Mouse (Mus musculus) urinary bladder, postnatal 4 days (tissue): Measurements from ENCODE around the gene Gpld1.
A peak's percentile ranks its signal among the peaks of the same experiment; 100 is the strongest.

Source experiments
- DNase-seq, 2 experiments: peaks; one replicate each; pipeline ENCODE4 v3.0.0; 2021 to 2022; ENCODE audit warnings: low spot score in 2 of 2

The Gpld1 gene

DNA sequence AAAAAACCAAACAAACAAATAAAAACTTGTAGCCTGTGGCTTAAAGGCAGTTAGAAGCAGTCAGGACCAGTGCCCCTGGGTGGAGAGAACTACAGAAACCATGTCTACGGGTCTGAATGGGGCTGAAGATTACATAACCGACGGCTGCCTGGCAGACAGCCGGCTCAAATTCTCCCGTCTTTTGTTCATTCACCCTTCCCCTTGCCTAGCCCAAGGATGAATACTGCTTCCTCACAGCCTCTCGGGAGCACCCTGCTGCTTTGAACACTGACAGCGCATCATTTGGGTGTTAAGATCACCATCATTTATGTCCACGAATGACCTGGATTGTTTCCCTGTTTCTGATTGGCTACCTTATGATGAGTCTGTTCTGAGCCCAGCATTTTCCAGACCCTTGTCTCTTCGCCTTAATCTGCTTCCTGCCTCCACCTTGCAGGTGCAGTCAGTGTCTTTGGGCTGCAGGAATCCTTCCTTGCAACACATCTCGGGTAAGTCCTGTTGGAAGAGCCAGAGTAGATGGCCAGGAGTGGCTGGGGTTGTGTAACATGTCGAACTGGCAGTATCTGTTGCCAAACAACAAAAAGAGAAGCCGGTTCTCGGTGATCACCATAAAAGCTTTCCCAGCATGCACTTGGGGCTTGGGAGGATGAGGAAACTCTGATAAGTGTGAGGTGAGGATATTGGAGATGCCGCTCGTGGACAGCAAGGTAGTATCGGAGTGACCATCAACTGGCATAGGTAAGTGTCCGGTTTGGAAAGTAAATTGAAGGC lies at the start of gene Gpld1:
Gpld1 (plus strand) TSS at position 641 of the 771 bp plus-strand sequence.
- no peak for DNase-seq

DNA sequence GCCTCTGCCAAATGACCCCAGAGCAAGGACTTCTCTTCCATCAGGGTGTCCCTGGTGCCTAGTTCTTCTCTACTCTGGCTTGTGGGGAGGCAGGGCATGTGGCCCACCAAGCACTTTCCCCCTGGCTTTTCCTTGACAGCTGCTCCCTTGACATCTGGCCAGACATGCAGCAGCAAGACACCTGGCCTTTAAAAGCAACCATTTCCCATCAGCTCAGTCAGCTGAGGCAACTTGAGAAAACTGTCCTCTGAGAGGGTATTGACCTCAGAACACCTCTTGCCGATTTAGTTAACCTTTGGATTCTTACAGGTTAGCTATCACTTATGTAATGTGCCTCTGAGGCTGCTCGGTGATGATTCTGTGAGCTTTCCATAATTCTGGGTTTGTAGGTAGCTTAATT lies 49.1 kb upstream of the Gpld1 start:
- DNase-seq = no peak

DNA sequence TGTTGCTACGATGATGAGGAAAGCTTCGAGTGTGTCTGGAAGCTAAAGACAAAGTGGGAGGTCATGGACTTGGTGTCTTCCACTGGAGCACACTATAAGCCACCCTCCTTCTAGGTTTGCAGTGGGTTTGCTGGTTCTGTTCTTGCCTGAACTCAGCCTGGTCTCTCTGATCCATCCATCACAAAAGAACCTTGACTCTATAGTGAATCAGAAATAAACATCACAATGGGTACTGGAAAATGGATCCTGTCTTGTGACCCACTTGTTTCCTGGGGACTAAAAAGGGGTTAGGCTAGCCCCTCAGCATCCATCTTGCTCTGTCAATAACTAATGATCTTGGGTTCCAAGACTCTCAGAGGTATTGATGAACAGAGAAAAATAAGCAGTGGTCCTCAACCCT lies 41.0 kb upstream of the Gpld1 start:
- no peak for DNase-seq

DNA sequence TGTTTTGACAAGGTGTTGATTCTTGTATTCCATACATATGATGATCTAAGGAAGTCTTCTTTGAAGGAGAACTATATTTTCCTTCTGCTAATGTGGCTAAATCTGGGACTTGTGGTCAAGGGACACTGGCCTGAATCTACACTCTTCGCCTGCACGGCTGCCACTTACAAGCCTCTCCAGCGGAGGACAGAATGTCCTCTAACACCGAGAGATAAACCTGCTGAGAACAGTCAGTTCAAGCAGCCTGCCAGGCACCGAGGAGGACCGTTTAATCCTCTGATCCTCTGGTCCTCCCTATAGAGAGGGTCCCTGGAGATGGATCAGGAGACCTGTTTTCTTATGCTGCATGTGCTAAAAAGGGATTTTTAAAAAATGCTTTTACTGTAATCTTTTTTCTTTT lies 39.5 kb upstream of the Gpld1 start:
- DNase-seq = no peak

DNA sequence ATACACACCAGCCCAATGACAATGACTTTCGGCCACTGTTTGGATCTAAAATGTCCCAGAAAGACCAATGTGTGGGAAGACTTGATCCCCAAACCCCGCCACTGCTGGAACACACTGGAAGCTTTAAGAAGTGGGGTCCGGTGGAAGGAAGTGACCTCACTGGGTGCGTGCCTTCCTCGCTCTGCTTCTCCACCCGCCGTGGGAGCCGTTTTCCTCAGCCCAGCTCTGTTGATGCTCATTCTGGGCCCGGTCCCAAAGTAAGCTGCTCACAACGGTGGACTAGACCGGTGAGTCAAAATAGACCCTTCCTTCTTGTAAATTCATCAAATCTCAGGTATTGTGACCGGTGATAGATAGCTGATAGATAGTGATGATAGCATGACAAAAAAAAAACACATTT lies 37.5 kb upstream of the Gpld1 start:
- no peak for DNase-seq

DNA sequence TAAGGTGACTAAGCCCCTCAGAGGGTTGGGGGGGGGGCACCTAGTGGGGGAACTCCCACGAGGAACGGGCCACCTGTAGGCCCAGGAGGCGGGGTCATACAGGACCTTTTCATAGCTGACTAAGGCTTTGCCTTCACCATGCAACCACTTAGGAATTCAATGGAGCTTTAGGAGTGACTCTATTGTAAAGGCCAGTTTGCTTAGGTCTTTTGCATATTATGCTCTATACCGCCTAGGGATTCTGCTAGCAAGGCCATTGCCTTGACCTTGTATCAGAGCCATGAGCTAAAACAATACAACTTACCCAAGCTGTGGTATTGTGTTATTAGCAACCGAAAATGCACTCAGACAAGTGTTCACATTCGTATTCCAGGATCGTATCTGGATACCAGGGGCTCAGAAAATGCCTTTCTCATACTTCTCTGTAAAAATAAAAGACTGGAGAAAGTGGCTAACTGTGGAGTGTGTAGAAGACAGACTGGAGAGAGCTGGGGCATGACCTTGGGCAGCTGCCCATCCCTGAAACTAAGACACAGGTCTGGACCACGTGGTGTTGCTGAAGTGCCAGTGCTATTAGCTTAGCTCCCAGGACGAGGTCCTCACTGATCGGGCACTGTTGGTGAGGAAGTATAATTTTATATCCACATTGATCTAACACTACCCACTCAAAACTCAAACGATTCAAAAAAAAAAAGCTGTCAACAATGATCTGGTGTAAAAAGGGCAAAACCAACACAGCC lies 36.0 kb upstream of the Gpld1 start:
- no peak for DNase-seq

DNA sequence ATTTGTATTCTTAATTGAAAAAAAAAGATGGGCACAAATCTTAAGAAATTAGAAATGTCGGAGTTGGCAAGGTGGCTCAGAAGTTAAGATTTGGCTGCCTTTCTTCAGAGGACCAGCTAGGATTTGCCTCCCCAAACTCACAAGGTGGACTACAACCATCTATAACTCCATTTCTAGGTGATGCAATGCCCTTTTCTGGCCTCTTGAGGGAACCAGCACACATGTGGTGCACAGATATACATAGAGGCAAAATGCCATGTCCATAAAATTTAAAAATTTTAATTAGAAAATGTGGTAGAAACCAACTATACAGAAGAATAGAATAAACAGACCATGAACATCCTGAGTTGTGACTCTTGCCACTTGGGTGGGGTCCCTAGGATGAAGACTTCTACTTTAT lies 33.8 kb upstream of the Gpld1 start:
- DNase-seq = no peak

DNA sequence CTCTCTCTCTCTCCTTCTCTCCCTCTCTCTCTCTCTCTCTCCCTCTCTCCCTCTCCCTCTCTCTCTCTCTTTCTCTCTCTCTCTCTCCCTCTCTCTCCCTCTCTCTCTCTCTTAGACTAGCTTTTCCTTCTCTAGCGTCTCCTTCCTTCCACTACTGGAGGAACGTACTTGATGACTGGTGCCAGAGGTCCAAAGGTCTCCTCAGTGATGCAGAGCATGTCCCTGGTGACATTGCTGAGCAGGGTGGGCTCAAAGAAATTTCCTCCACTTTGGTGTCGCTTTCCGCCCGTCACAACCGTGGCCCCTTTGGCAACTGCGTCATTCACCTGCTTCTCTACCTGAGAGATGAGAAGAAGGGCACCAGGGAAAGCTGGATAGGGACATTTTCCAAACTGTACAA lies 29.4 kb upstream of the Gpld1 start:
- no peak for DNase-seq

DNA sequence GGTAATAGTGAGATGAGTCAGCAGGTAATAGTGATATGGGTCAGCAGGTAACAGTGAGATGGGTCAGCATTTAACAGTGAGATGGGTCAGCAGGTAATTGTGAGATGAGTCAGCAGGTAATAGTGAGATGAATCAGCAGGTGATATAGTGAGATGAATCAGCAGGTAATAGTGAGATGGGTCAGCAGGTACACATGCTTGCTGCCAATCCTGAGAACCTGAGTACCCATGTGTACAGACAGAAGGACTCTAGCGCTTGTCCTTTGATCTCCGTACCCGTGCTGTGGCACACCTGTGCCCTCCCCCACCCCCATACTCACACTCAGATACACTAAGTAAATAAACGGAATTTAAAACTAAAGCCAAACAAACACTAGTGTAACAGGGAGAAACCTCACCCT lies 28.0 kb upstream of the Gpld1 start:
- DNase-seq = no peak

DNA sequence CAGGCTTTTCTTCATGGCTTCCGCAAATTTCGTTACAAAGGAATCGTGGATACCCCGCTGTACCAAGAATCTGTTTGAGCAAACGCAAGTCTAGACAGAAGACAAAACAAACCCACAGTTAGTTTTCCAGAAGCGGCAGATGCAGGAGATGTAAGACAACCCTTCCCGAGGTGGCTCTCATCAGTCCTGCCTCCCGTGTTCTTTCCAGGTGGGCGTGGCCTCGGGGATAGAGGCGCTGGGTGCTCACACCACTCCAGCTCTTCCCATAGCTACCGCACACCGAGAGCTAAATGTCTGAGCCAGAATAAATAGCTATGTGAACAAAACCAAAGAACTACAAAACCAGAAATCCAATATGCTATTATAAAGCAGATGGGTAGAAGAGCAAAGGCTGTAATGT lies 27.1 kb upstream of the Gpld1 start:
- no peak for DNase-seq

DNA sequence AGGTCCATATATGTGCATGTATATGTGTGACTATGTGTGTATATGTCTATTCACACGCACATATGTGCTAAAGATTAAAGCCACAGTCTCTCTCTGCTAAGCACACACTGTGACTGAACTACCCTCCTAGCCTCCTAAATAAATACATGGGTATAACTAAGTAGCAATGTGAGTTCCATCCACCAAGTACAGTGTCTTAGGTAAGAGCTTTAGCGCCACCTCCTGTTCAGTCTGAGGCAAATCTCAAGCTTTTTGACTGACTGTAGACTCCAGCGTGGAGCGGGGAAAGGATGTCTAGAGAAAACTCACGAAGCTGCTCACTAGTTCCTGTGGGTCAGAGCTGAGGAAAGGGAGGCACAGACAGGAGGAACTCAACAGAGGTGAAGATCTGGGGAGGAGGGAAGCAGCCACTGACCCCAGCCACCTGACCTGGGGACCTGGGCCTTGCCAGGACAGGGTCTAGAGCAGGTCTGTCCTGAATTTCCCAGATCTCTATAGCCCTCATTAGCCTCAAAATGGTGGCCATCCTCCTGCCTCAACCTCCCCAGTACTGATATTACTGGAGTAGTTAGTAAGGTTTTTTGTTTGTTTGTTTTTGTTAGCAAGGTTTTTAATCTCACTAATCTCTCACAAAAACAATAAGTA lies 22.5 kb upstream of the Gpld1 start:
- DNase-seq = no peak

DNA sequence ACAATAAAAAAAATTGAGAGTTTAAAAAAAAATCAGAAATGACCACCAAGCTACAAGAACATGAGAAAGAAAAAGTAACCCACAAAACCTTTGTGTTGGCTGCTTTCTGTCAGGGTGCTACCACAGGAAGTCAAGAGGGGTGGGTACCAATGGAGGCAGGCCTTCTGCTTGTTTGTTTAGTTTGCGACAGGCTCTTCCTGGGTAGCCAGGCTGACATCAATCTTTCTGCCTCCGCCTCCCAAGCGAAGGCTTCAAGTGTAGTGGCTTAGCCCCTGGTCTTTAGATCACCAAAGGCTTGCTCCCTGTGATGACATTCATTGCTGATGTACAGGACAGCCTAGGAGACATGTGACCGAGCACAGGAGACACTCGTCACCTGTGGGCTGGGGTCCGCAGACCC lies 21.7 kb upstream of the Gpld1 start:
- no peak for DNase-seq

DNA sequence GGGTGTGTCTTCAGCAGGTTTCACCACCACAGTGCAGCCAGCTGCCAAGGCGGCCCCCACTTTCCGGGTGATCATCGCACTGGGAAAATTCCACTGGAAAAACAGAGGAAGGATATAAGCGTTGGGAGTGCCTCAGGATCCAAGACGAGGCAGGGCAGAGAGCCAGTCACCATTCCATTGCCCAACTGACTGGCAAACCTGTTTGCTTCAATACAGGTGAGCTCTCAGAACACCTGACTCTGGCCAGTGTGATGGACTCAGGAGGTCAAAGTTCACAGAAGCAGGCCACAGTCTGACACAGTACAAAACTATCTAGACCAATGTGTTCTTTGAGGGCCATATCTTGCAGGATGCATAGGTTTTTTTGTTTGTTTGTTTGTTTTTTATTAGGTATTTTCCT lies 19.0 kb upstream of the Gpld1 start:
- no peak for DNase-seq

DNA sequence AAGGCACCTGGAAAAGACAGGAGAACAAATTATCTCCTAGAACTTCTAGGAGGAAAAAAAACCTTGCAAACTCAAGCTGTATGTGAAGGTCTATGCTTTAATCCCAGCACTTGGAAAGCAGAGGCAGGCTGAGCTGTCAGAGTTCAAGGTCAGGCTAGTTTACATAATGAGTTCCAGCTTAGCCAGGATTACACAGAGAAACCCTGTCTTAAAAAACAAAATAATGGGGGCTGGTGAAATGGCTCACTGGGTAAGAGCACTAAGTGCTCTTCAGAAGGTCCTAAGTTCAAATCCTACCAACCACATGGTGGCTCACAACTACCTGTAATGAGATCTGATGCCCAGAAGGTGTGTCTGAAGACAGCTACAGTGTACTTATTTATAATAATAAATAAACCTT lies 12.4 kb upstream of the Gpld1 start:
- DNase-seq = no peak

DNA sequence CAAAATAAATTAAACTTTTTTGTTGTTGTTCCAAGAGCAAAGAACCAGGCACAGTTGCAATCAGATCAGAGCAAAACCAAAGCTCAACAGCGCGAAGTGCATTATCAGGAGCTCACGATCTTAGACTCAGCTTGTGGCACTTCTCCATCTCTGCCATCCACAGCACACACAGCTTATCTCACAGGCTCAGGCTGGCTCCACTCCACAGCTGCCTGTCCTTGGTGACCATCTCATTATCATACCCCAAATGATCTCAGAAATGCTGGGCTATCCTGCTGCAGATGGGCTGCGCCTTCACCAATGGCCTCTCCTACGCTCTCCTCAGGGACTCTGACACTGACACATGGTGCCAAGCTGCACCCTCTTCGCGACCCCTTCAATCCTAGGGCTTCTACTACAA lies 9.8 kb upstream of the Gpld1 start:
- no peak for DNase-seq

DNA sequence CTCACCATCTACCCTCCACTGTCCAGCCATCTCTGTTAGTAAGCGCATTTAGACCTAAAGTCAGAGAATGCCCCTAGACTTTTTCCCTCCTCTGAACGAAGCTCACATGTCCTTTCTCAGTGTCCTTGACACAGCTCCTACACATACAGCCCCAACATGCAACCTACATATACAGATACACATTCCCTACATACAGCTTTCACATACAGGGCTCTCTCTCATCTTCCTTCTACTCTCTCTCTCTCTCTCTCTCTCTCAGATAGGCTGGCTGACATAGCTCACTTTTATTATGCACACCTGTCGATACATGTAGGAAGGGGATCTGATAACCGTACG lies 6.2 kb upstream of the Gpld1 start:
- DNase-seq = no peak

DNA sequence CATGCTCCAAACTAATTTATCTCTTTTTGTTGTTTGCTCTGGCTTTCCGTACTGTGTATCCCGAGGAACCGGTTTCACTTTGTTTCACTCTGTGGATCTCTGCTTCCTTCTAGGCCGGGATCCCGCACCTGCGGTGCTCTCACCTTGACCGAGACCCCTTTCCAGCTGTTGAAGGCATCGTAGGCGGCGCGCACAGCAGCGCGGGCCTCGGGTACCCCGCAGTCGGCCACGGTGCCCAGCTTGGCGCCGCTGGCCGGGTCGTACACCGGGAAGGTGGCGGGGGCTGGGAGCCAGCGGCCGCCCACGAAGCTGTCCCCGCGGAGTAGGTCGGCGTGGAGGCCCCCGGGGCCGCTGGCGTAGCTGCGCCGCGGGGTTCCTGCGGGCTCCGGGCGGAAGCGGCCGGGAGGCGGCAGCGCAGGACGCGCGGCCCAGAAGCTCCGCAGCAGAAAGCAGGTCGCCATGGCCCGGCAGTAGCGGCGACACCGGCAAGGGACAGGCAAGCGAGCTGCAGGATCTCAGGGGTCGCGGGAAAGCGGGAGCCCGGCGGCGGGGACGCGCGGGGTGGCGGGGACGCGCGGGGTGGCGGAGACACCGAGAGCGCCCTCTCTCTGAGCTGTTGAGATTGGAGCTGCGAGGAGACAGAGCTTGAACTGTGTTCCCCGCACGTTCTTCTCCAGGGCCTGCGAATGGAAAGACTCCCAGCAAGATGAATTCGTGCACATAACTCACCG lies 5.7 kb upstream of the Gpld1 start, which contains the start of gene Aldh5a1:
Aldh5a1 (minus strand) TSS at position 554 of the 731 bp plus-strand sequence.
- DNase-seq = peak; percentile 66 to 77

DNA sequence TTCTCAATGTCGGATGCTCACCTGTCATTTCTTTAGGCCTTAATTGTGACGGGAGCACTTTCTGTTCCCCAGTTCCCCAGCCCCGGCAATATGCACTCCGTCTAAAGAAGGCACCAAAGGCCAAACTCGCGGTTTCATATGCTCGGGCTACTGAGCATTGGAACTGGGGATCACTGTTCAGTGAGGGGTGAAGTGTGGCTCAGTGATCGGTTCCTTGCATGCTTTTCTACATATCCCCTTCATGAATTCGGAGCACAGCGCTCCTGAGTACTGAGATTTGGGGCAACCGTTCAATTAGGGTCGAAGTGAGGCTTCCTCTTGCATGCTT lies 5.1 kb upstream of the Gpld1 start:
- DNase-seq = no peak

DNA sequence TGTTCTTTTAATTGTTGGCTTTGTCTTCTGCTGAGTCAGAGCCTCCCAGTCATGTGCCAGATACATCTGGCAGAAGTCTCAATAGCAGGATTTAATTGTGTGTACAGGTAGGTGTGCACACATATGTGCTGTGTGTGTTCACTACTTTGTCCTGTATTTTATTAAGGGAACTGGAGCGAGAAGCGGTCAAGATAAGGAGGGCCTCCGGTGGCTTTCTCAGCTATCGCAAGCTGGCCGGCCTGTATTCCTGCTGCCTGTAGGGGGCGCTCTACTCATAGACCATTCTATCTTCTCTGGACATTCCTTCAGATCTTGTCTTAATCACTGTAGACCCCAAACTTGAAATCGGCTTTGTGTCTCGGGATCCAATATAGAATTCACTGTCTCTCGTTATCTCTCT lies 4.3 kb upstream of the Gpld1 start:
- peak; percentile 50 to 71 for DNase-seq

DNA sequence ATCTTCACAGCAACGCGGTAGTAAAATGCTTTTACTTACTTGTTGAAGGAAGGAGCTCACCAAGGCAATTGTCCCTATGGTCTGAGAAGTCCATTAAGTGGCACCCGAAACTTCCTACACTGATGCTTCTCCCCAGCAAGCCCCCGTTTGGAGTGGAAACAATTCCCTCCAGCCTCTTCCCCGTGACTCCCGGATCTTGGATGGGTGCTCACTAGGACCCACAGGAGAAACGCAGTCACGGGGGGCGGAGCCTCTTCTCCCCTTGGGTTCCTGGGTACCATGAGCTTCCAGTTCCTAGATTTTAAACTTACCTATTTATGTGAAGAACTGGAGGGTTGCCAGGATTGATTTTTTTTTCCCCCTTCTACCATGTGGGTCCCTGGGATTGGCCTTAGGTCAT lies 3.5 kb upstream of the Gpld1 start:
- no peak for DNase-seq

DNA sequence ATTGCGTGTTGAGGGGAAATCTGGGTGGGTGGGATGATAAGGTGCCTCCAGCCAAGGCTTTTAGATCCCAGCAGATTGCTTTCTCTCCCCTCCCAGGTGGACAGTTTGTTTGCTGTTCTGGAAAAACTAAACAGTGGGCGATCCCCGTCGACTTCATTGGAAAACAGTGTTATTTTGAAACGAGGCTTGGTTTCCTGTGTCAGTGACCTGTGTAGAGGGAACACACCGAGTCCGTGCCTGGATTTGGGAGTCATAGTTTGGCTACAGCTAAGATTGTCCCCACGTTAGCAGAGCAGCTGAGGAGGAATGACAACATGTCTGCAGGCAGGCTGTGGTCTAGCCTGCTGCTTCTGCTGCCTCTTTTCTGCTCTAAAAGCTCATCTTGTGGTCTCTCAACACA lies 351 bp downstream of the Gpld1 start:
- DNase-seq = no peak

DNA sequence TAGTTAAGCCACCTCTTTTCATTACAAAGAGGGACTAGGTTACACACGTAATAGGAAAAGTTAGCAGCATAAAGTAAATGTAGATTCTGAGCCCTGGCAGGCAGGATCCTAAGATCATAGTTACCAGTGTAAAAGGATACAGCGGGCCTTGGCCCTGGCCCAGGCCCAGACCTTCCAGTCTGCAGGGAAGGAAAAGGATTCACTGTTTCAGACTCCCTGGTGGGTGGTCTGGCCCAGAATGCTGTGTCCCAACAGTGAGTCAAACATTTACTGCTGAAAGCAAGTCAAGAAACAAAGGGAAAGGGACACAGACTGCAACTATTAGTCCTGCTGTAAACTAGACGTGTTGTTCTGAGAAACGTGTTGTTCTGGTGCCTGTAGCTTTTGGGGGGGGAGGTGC lies 2.6 kb downstream of the Gpld1 start:
- peak in 1 of 2 experiments; percentile 43 for DNase-seq

DNA sequence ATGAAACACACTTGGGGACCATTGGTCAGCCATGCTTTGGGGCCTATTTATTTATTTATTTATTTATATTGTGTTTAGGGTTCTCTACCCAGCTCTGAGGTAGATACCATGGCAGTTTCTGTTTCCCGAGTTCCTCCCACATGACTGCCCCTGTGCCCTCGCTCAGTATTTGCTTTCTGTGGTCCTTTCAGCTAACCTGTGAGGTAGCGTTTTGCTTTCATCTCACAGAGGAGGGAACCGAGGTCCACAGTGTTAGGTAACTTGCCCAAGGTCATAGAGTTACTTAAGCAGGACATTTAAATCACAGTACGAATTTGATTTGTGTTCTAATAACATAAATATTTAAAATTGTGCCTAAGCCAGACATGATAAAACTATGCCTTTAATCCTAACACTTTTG lies 4.2 kb downstream of the Gpld1 start:
- DNase-seq = no peak
